Mouse (Mus musculus): ENCODE results near the gene Cyp21a1. TPM values are rescaled to one million over a fixed set of nuclear protein-coding genes. Genes with fewer than 3 reads are reported as not detected.
"Not testable (repeated sequence)": the region's sequence is repeated elsewhere in the genome, so short reads cannot be mapped to it uniquely, and the experiment has no call there.

Gene Cyp21a1
- polyA plus RNA-seq, 1 experiment: 5.4 TPM

- WGBS: 79% methylated on average over 6 of the region's 6 CpGs
- Histone ChIP-seq H3K4me1 (ENCODE audit: control insufficient read depth, insufficient read depth, insufficient read length) (no peaks in the 10 kb centered on the region), H3K4me3 (ENCODE audit: extremely low read depth, insufficient read depth, insufficient read length) (no peak overlapping the region), H3K27me3 (ENCODE audit: control insufficient read depth, insufficient read depth, low read length) (no peaks in the 10 kb centered on the region), H3K36me3 (ENCODE audit: control insufficient read depth, insufficient read depth, low read length) (no peaks in the 10 kb centered on the region), H3K27ac (ENCODE audit: insufficient read depth, low read length) (no peak overlapping the region)
- DNase-seq (ENCODE audit: low read depth in 1 of 2, low spot score in 2 of 2): no peak
- no peak for TF ChIP-seq POLR2A (IDR thresholded peaks at IDR 0.05; ENCODE audit: low read depth, low read length)
- TF ChIP-seq CTCF (IDR thresholded peaks at IDR 0.05; ENCODE audit: extremely low read depth, insufficient read depth, insufficient read length, insufficient replicate concordance): peak; percentile 8; the same call in 1 of the 2 replicates
Measured at GRCm38 (mm10) chr17:34804871-34805562, 656 bp upstream of the Cyp21a1 start.

- 87% methylated on average over 6 of the region's 6 CpGs for WGBS
Measured at GRCm38 (mm10) chr17:34803367-34803766, 994 bp downstream of the Cyp21a1 start.

GRCm38 (mm10) chr17:34802756-34803155 is 1.6 kb downstream of the Cyp21a1 start:
- H3K4me1 ChIP-seq (ENCODE audit: control insufficient read depth, insufficient read depth, insufficient read length); H3K4me3 ChIP-seq (ENCODE audit: extremely low read depth, insufficient read depth, insufficient read length); DNase-seq (ENCODE audit: low read depth in 1 of 2, low spot score in 2 of 2); H3K27me3 ChIP-seq (ENCODE audit: control insufficient read depth, insufficient read depth, low read length); H3K36me3 ChIP-seq (ENCODE audit: control insufficient read depth, insufficient read depth, low read length); H3K27ac ChIP-seq (ENCODE audit: insufficient read depth, low read length): not testable (repeated sequence)
- WGBS: 87% methylated on average over 9 of the region's 9 CpGs

More at GRCm38 (mm10) chr17:34803367-34803766, 994 bp downstream of the Cyp21a1 start:
- H3K27me3 ChIP-seq (ENCODE audit: control insufficient read depth, insufficient read depth, low read length); H3K4me3 ChIP-seq (ENCODE audit: extremely low read depth, insufficient read depth, insufficient read length); H3K27ac ChIP-seq (ENCODE audit: insufficient read depth, low read length); H3K4me1 ChIP-seq (ENCODE audit: control insufficient read depth, insufficient read depth, insufficient read length); H3K36me3 ChIP-seq (ENCODE audit: control insufficient read depth, insufficient read depth, low read length); DNase-seq (ENCODE audit: low read depth in 1 of 2, low spot score in 2 of 2): not testable (repeated sequence)

GRCm38 (mm10) chr17:34800781-34801305 is 3.5 kb downstream of the Cyp21a1 start:
- H3K27ac ChIP-seq (ENCODE audit: insufficient read depth, low read length); H3K4me3 ChIP-seq (ENCODE audit: extremely low read depth, insufficient read depth, insufficient read length); DNase-seq (ENCODE audit: low read depth in 1 of 2, low spot score in 2 of 2); H3K27me3 ChIP-seq (ENCODE audit: control insufficient read depth, insufficient read depth, low read length); H3K4me1 ChIP-seq (ENCODE audit: control insufficient read depth, insufficient read depth, insufficient read length); H3K36me3 ChIP-seq (ENCODE audit: control insufficient read depth, insufficient read depth, low read length): not testable (repeated sequence)
- WGBS: 87% methylated on average over 16 of the region's 16 CpGs

- no peaks in the 10 kb centered on the region for H3K36me3 ChIP-seq (ENCODE audit: control insufficient read depth, insufficient read depth, low read length)
- no peak overlapping the region for H3K27ac ChIP-seq (ENCODE audit: insufficient read depth, low read length)
- H3K4me1 ChIP-seq (ENCODE audit: control insufficient read depth, insufficient read depth, insufficient read length): no peaks in the 10 kb centered on the region
- no peak for TF ChIP-seq CTCF (IDR thresholded peaks at IDR 0.05; ENCODE audit: extremely low read depth, insufficient read depth, insufficient read length, insufficient replicate concordance)
- TF ChIP-seq POLR2A (IDR thresholded peaks at IDR 0.05; ENCODE audit: low read depth, low read length): no peak
- H3K27me3 ChIP-seq (ENCODE audit: control insufficient read depth, insufficient read depth, low read length): no peaks in the 10 kb centered on the region
- WGBS: 88% methylated on average over 4 of the region's 4 CpGs
- H3K4me3 ChIP-seq (ENCODE audit: extremely low read depth, insufficient read depth, insufficient read length): no peak overlapping the region
- DNase-seq (ENCODE audit: low read depth in 1 of 2, low spot score in 2 of 2): no peak
Measured at GRCm38 (mm10) chr17:34799531-34799925, 4.8 kb downstream of the Cyp21a1 start.

GRCm38 (mm10) chr17:34798866-34799530 is 5.4 kb downstream of the Cyp21a1 start:
- Histone ChIP-seq H3K4me1 (ENCODE audit: control insufficient read depth, insufficient read depth, insufficient read length) (no peaks in the 10 kb centered on the region), H3K36me3 (ENCODE audit: control insufficient read depth, insufficient read depth, low read length) (no peaks in the 10 kb centered on the region), H3K27ac (ENCODE audit: insufficient read depth, low read length) (no peak overlapping the region), H3K27me3 (ENCODE audit: control insufficient read depth, insufficient read depth, low read length) (no peaks in the 10 kb centered on the region), H3K4me3 (ENCODE audit: extremely low read depth, insufficient read depth, insufficient read length) (no peak overlapping the region)
- no peak for DNase-seq (ENCODE audit: low read depth in 1 of 2, low spot score in 2 of 2)
- whole genome bisulfite sequencing: 95% methylated on average over 17 of the region's 17 CpGs
- TF ChIP-seq CTCF (IDR thresholded peaks at IDR 0.05; ENCODE audit: extremely low read depth, insufficient read depth, insufficient read length, insufficient replicate concordance) (no peak), POLR2A (IDR thresholded peaks at IDR 0.05; ENCODE audit: low read depth, low read length) (no peak)

GRCm38 (mm10) chr17:34798071-34798470 is 6.3 kb downstream of the Cyp21a1 start:
- not testable (repeated sequence) for H3K36me3 ChIP-seq (ENCODE audit: control insufficient read depth, insufficient read depth, low read length); H3K4me3 ChIP-seq (ENCODE audit: extremely low read depth, insufficient read depth, insufficient read length); H3K4me1 ChIP-seq (ENCODE audit: control insufficient read depth, insufficient read depth, insufficient read length); H3K27me3 ChIP-seq (ENCODE audit: control insufficient read depth, insufficient read depth, low read length); DNase-seq (ENCODE audit: low read depth in 1 of 2, low spot score in 2 of 2); H3K27ac ChIP-seq (ENCODE audit: insufficient read depth, low read length)
- WGBS: 77% methylated on average over 7 of the region's 7 CpGs

- not testable (repeated sequence) for H3K36me3 ChIP-seq (ENCODE audit: control insufficient read depth, insufficient read depth, low read length); H3K27ac ChIP-seq (ENCODE audit: insufficient read depth, low read length); H3K4me1 ChIP-seq (ENCODE audit: control insufficient read depth, insufficient read depth, insufficient read length); H3K4me3 ChIP-seq (ENCODE audit: extremely low read depth, insufficient read depth, insufficient read length); H3K27me3 ChIP-seq (ENCODE audit: control insufficient read depth, insufficient read depth, low read length); DNase-seq (ENCODE audit: low read depth in 1 of 2, low spot score in 2 of 2)
- 84% methylated on average over 10 of the region's 10 CpGs for WGBS
Measured at GRCm38 (mm10) chr17:34797211-34797995, 7.0 kb downstream of the Cyp21a1 start.
